Mouse (Mus musculus): ENCODE data around the gene H2-T3. TPM values are rescaled to one million over a fixed set of nuclear protein-coding genes. Genes with fewer than 3 reads are reported as not detected.
"Not testable (repeated sequence)": the region's sequence is repeated elsewhere in the genome, so short reads cannot be mapped to it uniquely, and the experiment has no call there.

Gene H2-T3
- total RNA-seq, 2 experiments from 2014 or later, result not detected

DNA sequence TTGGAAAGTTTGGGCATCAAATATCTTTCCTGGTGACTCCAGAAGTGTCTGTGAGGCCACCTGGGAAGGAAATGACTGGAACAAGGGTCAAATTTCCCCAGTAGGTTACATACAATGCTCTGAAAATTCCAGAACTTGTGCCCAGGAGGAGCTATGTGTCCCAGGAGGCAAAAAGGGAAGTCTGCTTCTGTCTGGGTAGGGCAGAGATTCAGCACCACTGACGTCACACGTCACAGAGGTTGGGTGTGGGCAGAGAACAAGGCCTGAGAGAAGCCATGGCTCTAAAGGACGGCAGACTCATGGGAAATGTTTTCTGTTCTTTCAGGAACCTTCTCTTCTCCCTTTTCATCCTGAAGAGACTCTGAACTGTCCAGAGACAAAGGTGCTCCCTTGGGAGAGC lies 2.5 kb downstream of the H2-T3 start:
- intact Hi-C loops (cut with DNase I), result no loop called here
- no peak for DNase-seq (ENCODE audit: low spot score in 2 of 2)

DNA sequence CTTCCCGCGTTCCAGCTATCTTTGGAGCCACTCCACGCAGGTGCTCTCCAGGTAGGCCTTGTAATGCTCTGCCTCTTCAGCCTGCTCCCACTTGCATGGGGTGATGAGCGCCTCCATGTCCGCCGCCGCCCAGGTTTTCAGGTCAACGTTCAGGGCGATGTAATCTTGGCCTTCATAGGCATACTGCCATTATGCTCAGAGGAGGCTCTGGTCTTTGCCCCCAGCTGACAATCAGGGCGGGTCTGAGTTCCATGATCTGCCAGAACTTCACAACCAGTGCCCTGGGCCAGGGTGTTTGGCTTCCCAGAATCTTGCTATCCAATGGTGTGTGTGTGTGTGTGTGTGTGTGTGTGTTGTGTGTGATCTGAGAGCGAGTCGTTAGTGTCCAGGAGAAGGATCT lies 7.9 kb downstream of the H2-T3 start:
- DNase-seq (ENCODE audit: low spot score in 2 of 2), result no peak
- intact Hi-C loops (cut with DNase I), result loop anchor here (2.0 kb wide), 1 partner anchor 25 kb away; no protein-coding TSS in a partner anchor

DNA sequence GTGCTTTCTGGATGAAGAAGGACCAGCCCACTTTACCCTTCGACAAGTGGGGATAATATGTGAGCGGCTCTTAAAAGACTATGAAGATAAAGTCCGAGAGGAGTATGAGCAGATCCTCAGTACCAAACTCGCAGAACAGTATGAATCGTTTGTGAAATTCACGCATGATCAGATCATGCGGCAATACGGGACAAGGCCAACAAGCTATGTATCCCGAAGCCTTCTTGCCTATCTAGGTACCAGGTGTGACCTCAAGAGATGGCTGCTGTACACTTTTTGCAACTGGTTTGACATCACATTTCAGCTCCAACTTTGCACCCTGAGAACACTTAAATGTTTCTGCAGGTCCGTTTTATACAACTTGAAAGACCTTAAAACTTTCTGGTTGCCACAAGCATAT lies 10.6 kb downstream of the H2-T3 start:
- DNase-seq (ENCODE audit: low spot score in 2 of 2); intact Hi-C loops (cut with DNase I): not testable (repeated sequence)

DNA sequence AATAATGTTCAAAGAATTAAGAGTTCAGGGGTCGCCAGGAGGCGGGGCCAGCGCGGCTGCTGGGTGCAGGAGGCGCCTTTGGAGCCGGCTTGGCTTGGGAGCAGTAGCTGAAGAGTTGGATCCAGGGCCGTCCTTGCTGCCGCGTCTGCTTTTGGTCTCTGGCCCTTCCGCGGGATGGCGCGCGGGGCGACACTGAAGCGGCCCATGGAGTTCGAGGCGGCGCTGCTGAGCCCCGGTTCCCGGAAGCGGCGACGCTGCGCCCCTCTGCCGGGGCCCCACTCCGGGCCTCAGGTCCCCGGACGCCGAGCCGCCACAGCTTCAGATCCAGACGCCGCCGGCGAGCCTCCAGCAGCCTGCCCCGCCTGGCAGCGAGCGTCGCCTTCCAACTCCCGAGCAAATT lies 11.1 kb downstream of the H2-T3 start:
- DNase-seq (ENCODE audit: low spot score in 2 of 2); intact Hi-C loops (cut with DNase I): not testable (repeated sequence)

DNA sequence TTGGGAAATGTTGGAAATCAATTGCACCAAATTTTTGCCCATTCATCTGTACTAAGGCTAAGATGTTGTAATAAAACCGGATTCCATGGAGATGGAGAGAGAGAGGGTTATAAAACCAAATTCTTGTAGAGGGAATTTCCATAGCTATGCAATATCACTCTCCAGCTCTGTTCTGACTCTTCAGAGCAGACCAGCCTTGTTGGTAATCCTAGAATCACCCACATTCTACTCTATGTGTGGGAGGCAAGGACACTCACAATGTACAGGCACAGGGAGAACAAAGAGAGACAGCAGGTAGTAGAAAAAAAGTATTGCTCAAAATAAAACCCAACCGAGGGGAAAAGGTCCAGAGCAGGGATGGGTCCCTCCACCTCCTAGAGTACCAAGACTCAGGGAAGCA lies 14.0 kb downstream of the H2-T3 start:
- intact Hi-C loops (cut with DNase I); DNase-seq (ENCODE audit: low spot score in 2 of 2): not testable (repeated sequence)

DNA sequence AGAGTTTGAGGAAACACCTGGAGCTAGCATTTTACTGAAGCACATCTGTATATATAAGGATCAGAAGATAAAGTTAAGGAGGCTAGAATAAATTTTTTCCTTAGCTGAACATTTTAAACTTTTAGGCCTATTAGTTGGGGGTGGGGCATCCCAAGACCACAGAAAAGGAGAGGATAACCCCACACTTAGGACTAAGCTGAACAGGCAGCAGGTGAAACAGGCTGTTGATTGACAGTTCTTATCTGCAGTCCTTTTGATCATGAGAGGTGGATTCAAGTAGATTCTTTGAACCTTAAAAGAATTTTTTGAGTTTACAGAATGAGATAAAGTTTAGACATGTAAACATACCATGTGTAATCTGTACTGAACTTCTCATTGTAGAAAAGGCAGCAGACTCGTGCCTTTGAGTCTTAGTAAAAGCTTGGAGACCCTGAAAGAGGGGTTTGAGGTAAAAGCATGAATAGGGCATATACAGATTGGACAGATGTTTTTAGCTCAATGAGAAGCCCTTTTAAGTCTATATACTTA lies 19.7 kb downstream of the H2-T3 start:
- intact Hi-C loops (cut with DNase I), result no loop called here
- no peak for DNase-seq (ENCODE audit: low spot score in 2 of 2)

DNA sequence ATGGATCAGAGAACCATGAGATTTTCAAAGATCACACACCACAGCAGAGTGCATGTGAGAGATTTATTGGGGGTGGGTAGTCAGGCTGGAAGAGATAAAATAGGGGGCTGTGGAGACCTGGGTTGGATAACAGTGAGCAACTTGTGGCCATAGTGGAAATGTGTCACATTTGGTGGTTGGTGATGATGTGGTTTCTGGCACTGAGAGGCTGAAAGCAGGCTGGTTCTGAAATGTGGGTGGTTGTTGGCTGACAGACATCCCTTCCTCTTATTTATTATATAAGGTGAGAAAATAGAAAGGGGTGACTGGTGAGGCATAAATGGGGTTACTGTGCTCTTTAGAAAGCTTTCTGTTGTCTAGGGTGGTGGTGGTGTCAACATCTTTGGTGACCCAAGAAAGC lies 20.3 kb downstream of the H2-T3 start:
- intact Hi-C loops (cut with DNase I), result no loop called here
- no peak for DNase-seq (ENCODE audit: low spot score in 2 of 2)

DNA sequence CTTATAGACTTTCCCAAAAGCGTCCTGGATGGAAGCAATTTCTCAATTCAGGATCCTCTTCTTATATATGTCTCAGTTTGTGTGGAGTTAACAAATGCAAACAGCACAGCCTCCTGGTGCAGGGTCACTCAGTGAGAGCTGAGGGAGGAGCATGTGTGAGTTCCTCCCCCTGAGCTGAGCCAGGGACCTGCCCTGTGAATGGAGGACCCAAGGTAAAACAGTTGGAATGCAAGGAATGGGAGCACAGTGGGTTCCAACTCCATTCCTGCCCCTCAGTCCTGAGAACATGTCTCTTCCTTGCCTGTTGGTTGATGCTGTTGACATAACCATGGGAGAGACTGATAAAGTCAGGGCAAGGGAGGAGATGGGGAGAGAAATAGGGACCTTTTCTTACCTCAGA lies 21.0 kb downstream of the H2-T3 start:
- DNase-seq (ENCODE audit: low spot score in 2 of 2); intact Hi-C loops (cut with DNase I): not testable (repeated sequence)

DNA sequence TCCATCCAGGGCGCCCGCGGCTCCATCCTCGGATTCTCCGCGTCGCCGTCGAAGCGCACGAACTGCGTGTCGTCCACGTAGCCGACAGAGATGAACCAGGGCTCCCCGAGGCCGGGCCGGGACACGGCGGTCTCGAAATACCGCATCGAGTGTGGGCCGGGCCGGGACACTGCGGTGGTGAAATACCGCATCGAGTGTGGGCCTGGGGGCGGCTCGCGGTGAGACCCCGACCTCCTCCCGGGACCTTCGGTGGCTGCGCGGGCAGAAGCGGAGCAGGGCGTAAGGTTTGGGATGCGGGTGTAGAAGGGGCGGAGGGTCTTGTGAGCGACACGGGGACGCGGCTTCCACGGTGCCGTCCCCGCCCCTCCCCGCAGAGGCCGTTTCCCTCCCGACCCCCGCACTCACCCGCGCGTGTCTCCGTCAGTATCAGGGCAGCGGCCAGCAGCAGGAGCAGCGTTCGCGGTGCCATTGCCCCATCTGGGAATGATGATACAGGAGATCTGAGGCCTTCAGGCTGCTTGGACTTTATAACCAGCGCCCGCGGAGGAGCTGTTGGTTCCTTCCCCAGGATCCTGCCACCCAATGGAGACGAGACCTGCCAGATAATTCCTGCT lies 21.9 kb downstream of the H2-T3 start, which contains the start of gene Gm8909:
Gm8909 (minus strand) TSS at position 499 of the 614 bp plus-strand sequence.
- DNase-seq (ENCODE audit: low spot score in 2 of 2), result no peak
- intact Hi-C loops (cut with DNase I), result no loop called here

DNA sequence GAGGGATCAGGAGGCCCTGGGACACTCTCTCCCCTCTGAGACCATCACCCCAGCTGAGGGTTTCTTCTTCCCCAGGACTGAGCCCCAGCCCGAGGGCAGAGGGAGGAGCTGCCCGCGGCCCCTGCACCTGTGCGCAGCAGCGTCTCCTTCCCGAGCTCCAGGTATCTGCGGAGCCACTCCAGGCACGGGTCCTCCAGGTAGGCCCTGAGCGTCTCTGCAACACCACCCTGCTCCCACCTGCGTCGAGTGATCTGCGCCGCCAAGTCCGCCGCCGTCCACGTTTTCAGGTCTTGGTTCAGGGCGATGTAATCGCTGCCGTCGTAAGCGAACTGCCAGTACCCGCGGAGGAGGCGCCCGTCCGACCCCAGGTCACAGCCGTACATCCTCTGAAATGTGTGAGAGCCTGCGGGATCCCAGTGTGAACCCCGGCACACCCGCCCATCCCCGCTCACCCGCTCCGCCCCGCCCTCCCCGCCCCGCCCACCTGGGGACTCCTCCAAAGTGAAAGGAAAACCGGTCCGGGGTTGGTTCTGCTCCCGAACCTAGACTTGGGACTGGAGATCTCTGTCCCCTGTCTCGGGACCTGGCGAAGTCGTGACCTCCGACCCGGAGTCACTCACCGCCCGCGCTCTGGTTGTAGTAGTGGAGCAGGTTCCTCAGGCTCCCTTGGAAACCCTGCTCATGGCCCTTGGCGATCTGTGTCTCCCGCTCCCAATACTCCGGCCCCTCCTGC lies 22.6 kb downstream of the H2-T3 start:
- intact Hi-C loops (cut with DNase I), result no loop called here
- DNase-seq (ENCODE audit: low spot score in 2 of 2), result no peak

DNA sequence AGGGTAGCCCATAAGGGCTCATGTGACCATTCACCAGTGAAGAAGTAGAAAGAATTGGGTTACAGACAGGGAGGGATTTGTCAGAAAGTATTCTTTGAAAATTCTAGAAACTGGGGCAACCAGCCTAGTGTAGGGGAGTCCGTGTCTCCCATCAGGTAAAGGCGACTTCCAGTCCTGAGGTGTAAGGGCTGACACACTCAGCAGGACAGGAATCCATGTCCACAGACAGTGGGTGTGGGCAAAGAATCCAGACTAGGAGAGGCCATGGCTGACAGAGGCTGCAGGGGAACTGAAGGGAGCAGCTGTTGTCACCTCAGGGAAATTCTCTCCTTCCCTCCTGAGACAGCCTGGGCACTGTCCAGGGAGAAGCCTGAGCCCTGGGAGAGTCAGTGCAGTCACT lies 23.2 kb downstream of the H2-T3 start:
- DNase-seq (ENCODE audit: low spot score in 2 of 2); intact Hi-C loops (cut with DNase I): not testable (repeated sequence)

DNA sequence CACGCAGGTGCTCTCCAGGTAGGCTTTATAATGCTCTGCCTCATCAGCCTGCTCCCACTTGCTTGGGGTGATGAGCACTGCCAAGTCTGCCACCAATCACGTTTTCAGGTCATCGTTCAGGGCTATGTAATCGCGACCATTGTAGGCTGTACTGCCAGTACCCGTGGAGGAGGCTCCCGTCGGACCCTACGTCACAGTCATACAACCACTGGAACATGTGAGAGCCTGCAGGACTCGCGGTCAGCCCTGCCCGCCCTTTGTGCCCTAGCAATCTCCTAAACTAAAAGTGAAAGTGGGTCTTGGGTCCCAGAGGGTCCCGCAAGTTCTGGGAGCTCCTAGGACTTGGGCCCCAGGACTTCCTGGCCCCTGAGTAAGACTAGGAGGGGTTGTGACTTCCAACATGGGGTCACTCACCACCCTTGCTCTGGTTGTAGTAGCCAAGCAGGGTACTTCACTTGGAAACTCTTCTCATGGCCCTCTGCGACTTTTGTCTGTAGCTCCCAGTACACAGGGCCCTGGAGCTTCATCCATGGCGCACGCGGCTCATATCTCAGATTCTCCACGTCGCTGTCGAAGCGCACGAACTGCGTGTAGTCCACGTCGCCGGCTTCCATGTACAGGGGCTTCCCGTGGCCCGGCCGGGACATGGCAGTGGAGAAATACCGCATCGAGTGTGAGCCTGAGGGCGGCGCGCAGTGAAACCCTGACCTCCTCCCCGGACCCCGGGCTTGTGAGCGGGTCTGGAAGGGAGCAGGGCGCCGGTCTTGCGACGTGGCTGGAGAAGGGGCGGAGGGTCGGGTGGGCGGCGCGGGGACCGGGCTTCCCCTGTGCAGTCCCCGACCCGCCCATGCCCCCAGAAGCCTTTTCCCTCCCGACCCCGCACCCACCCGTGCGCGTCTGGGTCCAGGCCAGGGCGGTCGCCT lies 28.7 kb downstream of the H2-T3 start:
- intact Hi-C loops (cut with DNase I), result no loop called here
- DNase-seq (ENCODE audit: low spot score in 2 of 2), result no peak

DNA sequence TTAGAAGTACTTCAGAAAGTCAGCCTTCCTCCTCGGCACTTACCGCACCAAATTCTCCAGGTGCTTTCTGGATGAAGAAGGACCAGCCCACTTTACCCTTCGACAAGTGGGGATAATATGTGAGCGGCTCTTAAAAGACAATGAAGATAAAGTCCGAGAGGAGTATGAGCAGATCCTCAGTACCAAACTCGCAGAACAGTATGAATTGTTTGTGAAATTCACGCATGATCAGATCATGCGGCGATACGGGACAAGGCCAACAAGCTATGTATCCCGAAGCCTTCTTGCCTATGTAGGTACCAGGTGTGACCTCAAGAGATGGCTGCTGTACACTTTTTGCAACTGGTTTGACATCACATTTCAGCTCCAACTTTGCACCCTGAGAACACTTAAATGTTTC lies 31.8 kb downstream of the H2-T3 start:
- intact Hi-C loops (cut with DNase I); DNase-seq (ENCODE audit: low spot score in 2 of 2): not testable (repeated sequence)

DNA sequence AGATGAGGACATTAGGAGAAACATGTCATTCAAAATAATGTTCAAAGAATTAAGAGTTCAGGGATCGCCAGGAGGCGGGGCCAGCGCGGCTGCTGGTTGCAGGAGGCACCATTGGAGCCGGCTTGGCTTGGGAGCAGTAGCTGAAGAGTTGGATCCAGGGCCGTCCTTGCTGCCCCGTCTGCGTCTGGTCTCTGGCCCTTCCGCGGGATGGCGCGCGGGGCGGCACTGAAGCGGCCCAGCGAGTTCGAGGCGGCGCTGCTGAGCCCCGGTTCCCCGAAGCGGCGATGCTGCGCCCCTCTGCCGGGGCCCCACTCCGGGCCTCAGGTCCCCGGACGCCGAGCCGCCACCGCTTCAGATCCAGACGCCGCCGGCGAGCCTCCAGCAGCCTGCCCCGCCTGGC lies 32.3 kb downstream of the H2-T3 start:
- not testable (repeated sequence) for DNase-seq (ENCODE audit: low spot score in 2 of 2)
- intact Hi-C loops (cut with DNase I), result loop anchor here (2.0 kb wide), 1 partner anchor 25 kb away; no protein-coding TSS in a partner anchor

DNA sequence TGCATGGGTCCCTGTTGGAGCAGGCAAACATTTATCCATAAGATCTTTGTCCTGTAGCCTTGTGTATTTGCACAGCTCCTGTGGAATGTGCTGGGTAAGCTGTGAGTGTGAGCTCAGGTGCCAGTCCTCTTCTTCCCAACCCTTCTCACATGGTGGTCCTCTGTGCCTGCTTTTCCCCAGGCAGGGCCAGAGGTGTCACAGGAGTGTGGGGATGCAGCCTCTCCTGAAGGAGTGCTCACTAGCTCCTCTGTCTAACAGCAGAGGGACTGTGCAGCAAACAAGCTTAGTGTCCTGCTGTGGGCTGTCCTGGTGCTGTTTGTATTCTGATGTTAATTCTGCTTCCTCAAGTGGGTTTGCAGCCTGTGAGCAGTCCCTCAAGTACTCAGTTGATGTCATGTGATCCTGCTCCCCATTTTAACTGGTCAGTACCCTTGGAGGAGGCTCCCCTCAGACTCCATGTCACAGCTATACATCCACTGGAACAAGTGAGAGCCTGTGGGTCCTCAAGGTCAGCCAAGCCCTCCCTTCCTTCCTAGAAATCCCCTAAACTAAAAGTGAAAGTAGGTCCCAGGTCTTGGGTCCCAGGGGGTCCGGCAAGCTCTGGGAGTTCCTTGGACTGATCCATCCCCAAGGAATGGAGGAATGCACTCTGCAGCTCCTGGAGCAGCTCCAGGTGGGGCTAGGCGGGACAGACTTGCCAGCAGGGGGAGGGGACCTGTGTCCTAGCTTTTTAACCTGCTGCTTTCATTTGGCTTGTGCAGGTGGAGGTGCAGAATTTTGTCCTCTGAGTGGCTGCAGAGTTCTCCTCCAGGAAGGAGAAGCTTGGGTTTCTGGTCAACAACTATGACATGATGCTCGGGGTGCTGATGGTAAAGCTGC lies 35.6 kb downstream of the H2-T3 start:
- intact Hi-C loops (cut with DNase I), result no loop called here
- DNase-seq (ENCODE audit: low spot score in 2 of 2), result no peak

DNA sequence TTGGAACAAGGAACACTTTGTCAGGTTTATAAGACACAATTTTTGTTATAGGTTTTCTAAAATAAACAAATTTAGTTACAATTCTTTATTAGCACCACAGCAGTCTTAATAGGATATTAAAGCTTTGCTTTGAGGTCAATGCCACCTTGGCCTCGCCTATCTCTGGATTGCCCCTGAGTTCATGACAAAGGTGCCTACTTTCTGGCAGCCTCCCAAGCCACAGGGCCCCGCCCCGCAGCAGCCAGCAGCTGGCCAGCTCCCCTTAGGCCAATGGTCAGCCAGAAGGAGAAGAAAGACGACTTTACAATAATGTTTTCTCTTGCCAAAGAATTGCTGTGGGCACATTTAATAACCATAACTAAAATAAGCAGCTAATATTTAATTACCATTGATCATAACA lies 38.9 kb downstream of the H2-T3 start:
- DNase-seq (ENCODE audit: low spot score in 2 of 2); intact Hi-C loops (cut with DNase I): not testable (repeated sequence)

DNA sequence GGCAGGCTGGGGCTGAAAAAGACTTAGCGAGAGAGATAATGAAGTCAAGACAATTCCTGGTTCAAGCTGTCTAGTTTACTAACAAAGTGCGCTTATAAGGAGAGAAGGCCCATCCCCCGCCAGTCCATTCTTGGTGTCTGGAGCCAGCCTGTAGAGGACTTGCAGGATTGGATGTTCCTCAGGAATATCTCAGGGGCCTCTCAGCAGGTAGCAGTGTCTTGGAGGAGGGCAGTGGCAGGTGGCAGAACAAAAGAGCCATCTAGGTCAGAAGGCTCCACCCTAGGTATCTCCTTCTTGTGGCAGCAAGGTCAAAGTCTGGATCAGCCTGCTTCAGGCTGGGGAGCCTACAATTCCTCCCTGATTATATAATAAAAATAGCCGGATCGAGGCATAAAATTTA lies 41.6 kb downstream of the H2-T3 start:
- DNase-seq (ENCODE audit: low spot score in 2 of 2); intact Hi-C loops (cut with DNase I): not testable (repeated sequence)

DNA sequence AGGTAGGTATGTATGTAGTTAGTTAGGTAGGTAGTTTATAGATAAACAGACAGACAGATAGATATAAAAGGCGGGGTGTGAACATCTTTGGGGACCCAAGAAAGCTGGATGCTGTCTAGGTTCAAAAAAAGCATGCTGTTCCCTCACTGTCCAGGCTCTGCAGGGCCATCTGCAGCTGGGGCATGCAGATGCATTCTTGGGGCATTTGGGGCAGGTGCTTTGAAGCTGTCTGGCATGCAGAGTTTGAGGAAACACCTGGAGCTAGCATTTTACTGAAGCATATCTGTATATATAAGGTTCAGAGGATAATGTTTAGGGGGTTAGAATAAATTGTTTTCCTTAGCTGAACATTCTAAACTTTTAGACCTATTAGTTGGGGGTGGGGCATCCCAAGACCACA lies 43.1 kb downstream of the H2-T3 start:
- DNase-seq (ENCODE audit: low spot score in 2 of 2); intact Hi-C loops (cut with DNase I): not testable (repeated sequence)

DNA sequence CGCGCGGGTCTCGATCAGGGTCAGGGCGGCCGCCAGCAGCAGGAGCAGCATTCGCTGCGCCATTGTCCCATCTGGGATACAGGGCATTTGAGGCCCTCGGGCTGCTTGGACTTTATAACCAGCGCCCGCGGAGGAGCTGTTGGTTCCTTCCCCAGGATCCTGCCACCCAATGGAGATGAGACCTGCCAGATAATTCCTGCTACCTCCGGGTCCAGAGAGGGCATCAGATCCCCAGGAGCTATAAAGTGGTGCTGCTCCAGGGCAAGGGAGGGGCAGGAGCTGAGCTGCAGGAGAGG lies 44.3 kb downstream of the H2-T3 start:
- DNase-seq (ENCODE audit: low spot score in 2 of 2); intact Hi-C loops (cut with DNase I): not testable (repeated sequence)

Measured in left cerebral cortex, postnatal 36 days (tissue).